Mouse (Mus musculus): ENCODE measurements around the gene Sltm. TPM values are rescaled to one million over a fixed set of nuclear protein-coding genes. Genes with fewer than 3 reads are reported as not detected.

Sltm gene
- polyA plus RNA-seq, 1 experiment from 2014 or later, result 64.8 TPM

GRCm38 (mm10) chr9:70611026-70611673 lies 68.6 kb downstream of the Sltm start:
- no peaks in the 10 kb centered on the region for H3K27me3 ChIP-seq
- no peak overlapping the region for H3K4me2 ChIP-seq (replicated peaks)
- no peaks in the 10 kb centered on the region for H3K9me3 ChIP-seq
- 44% methylated on average over 3 of the region's 3 CpGs for WGBS
- no peak overlapping the region for H3K27ac ChIP-seq
- ATAC-seq (ENCODE audit: low FRiP score, low read depth), result no peak
- no peak overlapping the region for H3K9ac ChIP-seq
- peaks cover 14% of the 10 kb centered on the region for H3K36me3 ChIP-seq
- H3K4me1 ChIP-seq, result 0 out of 2 replicates have a peak, but pooled peaks cover 5% of the 10 kb centered on the region
- no peak overlapping the region for H3K4me3 ChIP-seq

- Histone ChIP-seq H3K9ac (no peak overlapping the region), H3K4me1 (no peaks in the 10 kb centered on the region; the same call in 1 of the 2 replicates), H3K9me3 (no peaks in the 10 kb centered on the region), H3K4me3 (no peak overlapping the region), H3K4me2 (replicated peaks) (no peak overlapping the region), H3K27ac (no peak overlapping the region), H3K27me3 (no peaks in the 10 kb centered on the region), H3K36me3 (no peaks in the 10 kb centered on the region)
- no peak for ATAC-seq (ENCODE audit: low FRiP score, low read depth)
- WGBS, result 87% methylated on average over 2 of the region's 2 CpGs
Observed at GRCm38 (mm10) chr9:70629711-70630110, 87.2 kb downstream of the Sltm start.

- no peak for ATAC-seq (ENCODE audit: low FRiP score, low read depth)
- no peak overlapping the region for H3K27ac ChIP-seq
- H3K9ac ChIP-seq, result no peak overlapping the region
- H3K36me3 ChIP-seq, result no peaks in the 10 kb centered on the region
- no peak overlapping the region for H3K4me2 ChIP-seq (replicated peaks)
- no peaks in the 10 kb centered on the region for H3K27me3 ChIP-seq
- H3K4me3 ChIP-seq, result no peak overlapping the region
- no peaks in the 10 kb centered on the region; the same call in 1 of the 2 replicates for H3K4me1 ChIP-seq
- 20% methylated on average over 5 of the region's 5 CpGs for WGBS
- H3K9me3 ChIP-seq, result no peaks in the 10 kb centered on the region
Observed at GRCm38 (mm10) chr9:70631665-70632064, 89.1 kb downstream of the Sltm start.

- WGBS, result 87% methylated on average over 2 of the region's 2 CpGs
- no peak for ATAC-seq (ENCODE audit: low FRiP score, low read depth)
- Histone ChIP-seq H3K4me1 (no peaks in the 10 kb centered on the region; the same call in 1 of the 2 replicates), H3K27ac (no peak overlapping the region), H3K4me3 (no peak overlapping the region), H3K27me3 (no peaks in the 10 kb centered on the region), H3K9ac (no peak overlapping the region), H3K4me2 (replicated peaks) (no peak overlapping the region), H3K9me3 (no peaks in the 10 kb centered on the region), H3K36me3 (no peaks in the 10 kb centered on the region)
Observed at GRCm38 (mm10) chr9:70636748-70637147, 94.2 kb downstream of the Sltm start.

Other genes with a start within 250 kb of the Sltm start
- 178 and 189 TPM in 2 replicates for gene Ccnb2, start 121.2 kb upstream of the Sltm start, polyA plus RNA-seq (2015; fragmentation: Nextera tagmentation; extraction: Ambion mirVana)
- gene Rnf111, start 39.0 kb upstream of the Sltm start, polyA plus RNA-seq (2015; fragmentation: Nextera tagmentation; extraction: Ambion mirVana), result 27.1 and 29.1 TPM in 2 replicates
- 0.18 and 0.24 TPM in 2 replicates for gene Gm10642, start 113.5 kb downstream of the Sltm start, polyA plus RNA-seq (2015; fragmentation: Nextera tagmentation; extraction: Ambion mirVana)
- 7.7 TPM in 2 replicates for gene Mindy2, start 114.4 kb downstream of the Sltm start, polyA plus RNA-seq (2015; fragmentation: Nextera tagmentation; extraction: Ambion mirVana)
- 60.6 and 64.6 TPM in 2 replicates for gene Adam10, start 136.2 kb downstream of the Sltm start, polyA plus RNA-seq (2015; fragmentation: Nextera tagmentation; extraction: Ambion mirVana)

Measured in limb, embryonic 13.5 days (tissue).